Mouse (Mus musculus) MEL (cell line): ENCODE measurements around the gene Olfr1509. TPM values are rescaled to one million over a fixed set of nuclear protein-coding genes. Genes with fewer than 3 reads are reported as not detected.
"Not testable (repeated sequence)": the region's sequence is repeated elsewhere in the genome, so short reads cannot be mapped to it uniquely, and the experiment has no call there.

Experiments
- DNase-seq: peaks from one replicate; pipeline ENCODE4 v3.0.0; 2011; ENCODE audit warnings: low read depth, low spot score
- H3K27ac ChIP-seq: 2 replicates; pipeline ENCODE4 v1.5.1; 2012; ENCODE audit warnings: low read depth, mild to moderate bottlenecking, control low read depth, low read length, moderate library complexity; ENCODE audit not compliant: control insufficient read depth
- H3K27me3 ChIP-seq, 2 experiments: fragments of 150-350 bp in 1 of 2; sonication (generic) in 1 of 2; 2 replicates each; pipeline ENCODE4 v1.6.1; 2012; ENCODE audit warnings: low read length in 2 of 2, mild to moderate bottlenecking in 2 of 2, improper control_type of control experiment in 1 of 2, moderate library complexity in 1 of 2; ENCODE audit not compliant: insufficient read depth in 2 of 2, control insufficient read depth in 1 of 2
- H3K36me3 ChIP-seq, 2 experiments: 2 replicates each; pipeline ENCODE4 v1.6.1; 2012 to 2014; ENCODE audit warnings: low read length in 2 of 2, improper control_type of control experiment in 1 of 2, inconsistent platforms in 1 of 2, mild to moderate bottlenecking in 1 of 2; ENCODE audit not compliant: insufficient read depth in 2 of 2, control insufficient read depth in 1 of 2
- H3K4me1 ChIP-seq, 2 experiments: fragments of 150-350 bp in 1 of 2; sonication (generic) in 1 of 2; 2 replicates each; pipeline ENCODE4 v1.6.1; 2012; ENCODE audit warnings: low read length in 2 of 2, improper control_type of control experiment in 1 of 2, mild to moderate bottlenecking in 1 of 2; ENCODE audit not compliant: insufficient read depth in 2 of 2, control insufficient read depth in 1 of 2
- H3K4me3 ChIP-seq, 2 experiments: fragments of 150-350 bp in 1 of 2; sonication (generic) in 1 of 2; 2 replicates each; pipeline ENCODE4 v1.5.1; 2012; ENCODE audit warnings: low read depth in 2 of 2, low read length in 2 of 2, mild to moderate bottlenecking in 2 of 2, moderate library complexity in 2 of 2, control low read depth in 1 of 2, improper control_type of control experiment in 1 of 2; ENCODE audit not compliant: control insufficient read depth in 1 of 2, insufficient read depth in 1 of 2
- H3K79me2 ChIP-seq: 2 replicates; pipeline ENCODE4 v1.6.1; 2012; ENCODE audit warnings: mild to moderate bottlenecking, low read length, moderate library complexity; ENCODE audit not compliant: control insufficient read depth, poor library complexity, insufficient read depth
- H3K9ac ChIP-seq: 2 replicates; pipeline ENCODE4 v1.6.1; 2012; ENCODE audit warnings: low read depth, mild to moderate bottlenecking, control low read depth, low read length, moderate library complexity; ENCODE audit not compliant: control insufficient read depth, poor library complexity, severe bottlenecking
- H3K9me3 ChIP-seq: fragments of 150-350 bp; sonication (generic); replicated peaks from 2 replicates; pipeline ENCODE4 v1.6.1; 2012; ENCODE audit warnings: mild to moderate bottlenecking, low read length, improper control_type of control experiment, moderate library complexity; ENCODE audit not compliant: insufficient read depth
- BHLHE40 ChIP-seq: IDR thresholded peaks from 2 replicates; pipeline ENCODE4 v1.6.1; 2012; ENCODE audit warnings: low read depth, mild to moderate bottlenecking, inconsistent platforms, low read length, improper control_type of control experiment, borderline replicate concordance
- CHD2 ChIP-seq: IDR thresholded peaks from 2 replicates; pipeline ENCODE4 v1.6.1; 2011; ENCODE audit warnings: low read length, improper control_type of control experiment
- CTCF ChIP-seq, 3 experiments: IDR thresholded peaks in 2 of 3; conservative IDR thresholded peaks in 1 of 3; 2 replicates each; pipeline ENCODE4 v1.5.1; 2011 to 2012; ENCODE audit warnings: low read length in 3 of 3, low read depth in 2 of 3, mild to moderate bottlenecking in 2 of 3, improper control_type of control experiment in 1 of 3, inconsistent platforms in 1 of 3, mixed read lengths in 1 of 3, moderate library complexity in 1 of 3; ENCODE audit not compliant: control insufficient read depth in 1 of 3, insufficient read depth in 1 of 3, poor library complexity in 1 of 3, severe bottlenecking in 1 of 3
- E2F4 ChIP-seq: IDR thresholded peaks from 2 replicates; pipeline ENCODE4 v1.6.1; 2011; ENCODE audit warnings: low read depth, low read length, improper control_type of control experiment, borderline replicate concordance
- ETS1 ChIP-seq: IDR thresholded peaks from 2 replicates; pipeline ENCODE4 v1.6.1; 2012; ENCODE audit warnings: low read depth, mild to moderate bottlenecking, inconsistent platforms, low read length, improper control_type of control experiment, moderate library complexity
- GABPA ChIP-seq: IDR thresholded peaks from 2 replicates; pipeline ENCODE4 v1.6.1; 2012; ENCODE audit warnings: low read depth, mild to moderate bottlenecking, inconsistent platforms, low read length, improper control_type of control experiment, moderate library complexity
- JUND ChIP-seq: IDR thresholded peaks from 2 replicates; pipeline ENCODE4 v1.6.1; 2011; ENCODE audit warnings: low read depth, mild to moderate bottlenecking, improper control_type of control experiment, low read length
- KAT2A ChIP-seq: conservative IDR thresholded peaks from 2 replicates; pipeline ENCODE4 v1.6.1; 2012; ENCODE audit warnings: low read depth, low read length, improper control_type of control experiment, inconsistent platforms
- MEF2A ChIP-seq: IDR thresholded peaks from 2 replicates; pipeline ENCODE4 v1.6.1; 2014; ENCODE audit warnings: low read depth, mild to moderate bottlenecking, inconsistent platforms, low read length, improper control_type of control experiment; ENCODE audit not compliant: poor library complexity, insufficient replicate concordance, severe bottlenecking; ENCODE audit errors: extremely low read depth
- MXI1 ChIP-seq: IDR thresholded peaks from 2 replicates; pipeline ENCODE4 v1.6.1; 2011; ENCODE audit warnings: mild to moderate bottlenecking, low read depth, low read length, improper control_type of control experiment
- MYB ChIP-seq: IDR thresholded peaks from 2 replicates; pipeline ENCODE4 v1.6.1; 2011; ENCODE audit warnings: mild to moderate bottlenecking, low read depth, low read length, improper control_type of control experiment
- NELFE ChIP-seq: IDR thresholded peaks from 2 replicates; pipeline ENCODE4 v1.6.1; 2011; ENCODE audit warnings: low read depth, low read length, improper control_type of control experiment
- NRF1 ChIP-seq: IDR thresholded peaks from 2 replicates; pipeline ENCODE4 v1.6.1; 2014; ENCODE audit warnings: low read depth, mild to moderate bottlenecking, inconsistent platforms, low read length, improper control_type of control experiment, moderate library complexity; ENCODE audit not compliant: poor library complexity, insufficient read depth, severe bottlenecking
- POLR2A ChIP-seq, 2 experiments: IDR thresholded peaks; 2 replicates each; pipeline ENCODE4 v1.6.1; 2011 to 2012; ENCODE audit warnings: low read length in 2 of 2, mild to moderate bottlenecking in 2 of 2, control low read depth in 1 of 2, improper control_type of control experiment in 1 of 2, low read depth in 1 of 2, moderate library complexity in 1 of 2; ENCODE audit not compliant: control insufficient read depth in 1 of 2, insufficient read depth in 1 of 2, poor library complexity in 1 of 2
- POLR2AphosphoS2 ChIP-seq: IDR thresholded peaks from 2 replicates; pipeline ENCODE4 v1.6.1; 2011; ENCODE audit warnings: low read length, improper control_type of control experiment
- POLR2AphosphoS5 ChIP-seq: IDR thresholded peaks from 2 replicates; pipeline ENCODE4 v1.6.1; 2012; ENCODE audit warnings: low read depth, borderline replicate concordance, mild to moderate bottlenecking, inconsistent platforms, low read length, moderate library complexity, mixed read lengths
- RCOR1 ChIP-seq: IDR thresholded peaks from 2 replicates; pipeline ENCODE4 v1.6.1; 2012; ENCODE audit warnings: low read depth, mild to moderate bottlenecking, inconsistent platforms, low read length, improper control_type of control experiment
- SIN3A ChIP-seq: IDR thresholded peaks from 2 replicates; pipeline ENCODE4 v1.6.1; 2012; ENCODE audit warnings: low read length, improper control_type of control experiment, inconsistent platforms
- SMC3 ChIP-seq: IDR thresholded peaks from 2 replicates; pipeline ENCODE4 v1.6.1; 2011; ENCODE audit warnings: low read depth, low read length, improper control_type of control experiment
- TAL1 ChIP-seq: IDR thresholded peaks from 2 replicates; pipeline ENCODE4 v1.6.1; 2012; ENCODE audit warnings: mild to moderate bottlenecking, inconsistent platforms, low read length, moderate library complexity, mixed read lengths
- USF1 ChIP-seq: IDR thresholded peaks from 2 replicates; pipeline ENCODE4 v1.6.1; 2014; ENCODE audit warnings: low read depth, mild to moderate bottlenecking, inconsistent platforms, low read length, improper control_type of control experiment, moderate library complexity
- ZC3H11A ChIP-seq: IDR thresholded peaks from 2 replicates; pipeline ENCODE4 v1.6.1; 2012; ENCODE audit warnings: low read depth, mild to moderate bottlenecking, inconsistent platforms, low read length, improper control_type of control experiment
- ZKSCAN1 ChIP-seq: IDR thresholded peaks from 2 replicates; pipeline ENCODE4 v1.6.1; 2012; ENCODE audit warnings: low read depth, mild to moderate bottlenecking, inconsistent platforms, low read length, improper control_type of control experiment, moderate library complexity
- polyA plus RNA-seq, 2 experiments: library from polyadenylated mRNA; stranded (reverse) in 1 of 2; unstranded in 1 of 2; fragments of >175 nt in 1 of 2; fragments of >200 nt in 1 of 2; gene quantifications; 2 replicates each; pipeline versions ENCODE4 v1.2.1 to v1.2.4; 2012; ENCODE audit warnings: low replicate concordance in 2 of 2, low read depth in 1 of 2; ENCODE audit not compliant: insufficient read length in 2 of 2, insufficient read depth in 1 of 2, missing spikeins in 1 of 2
- total RNA-seq: library from RNA; depleted of rRNA; stranded (reverse); fragments of 300-350 nt; gene quantifications from 2 replicates; pipeline ENCODE4 v1.2.3, GENCODE M21; 2012; rRNA removed

The Olfr1509 gene
- total RNA-seq, result not detected in 2 replicates
- polyA plus RNA-seq, result not detected

DNA sequence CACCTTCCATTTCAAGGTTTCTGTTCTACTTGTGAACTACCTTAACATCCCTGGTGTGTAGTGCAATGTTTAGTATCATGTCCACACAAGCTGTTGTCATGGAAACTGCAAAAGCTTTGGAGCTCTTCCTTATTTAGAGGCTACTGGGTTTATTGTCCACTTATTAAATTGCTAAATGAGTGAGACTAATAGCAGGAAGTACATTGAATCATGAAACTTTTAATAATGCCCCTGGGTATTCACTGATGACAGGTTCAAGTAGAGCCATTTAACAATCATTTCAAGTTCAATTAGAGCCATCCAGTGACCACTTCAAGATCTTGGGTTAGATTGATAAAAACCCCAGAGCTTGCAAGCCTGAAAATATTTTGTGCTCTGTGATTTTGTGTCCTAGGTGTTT lies at the start of gene Olfr1509:
Gene Olfr1509, plus strand, starts transcription at position 301 of the 400 bp plus-strand sequence.
- no peaks in the 10 kb centered on the region for H3K79me2 ChIP-seq
- TF ChIP-seq TAL1 (no peak), E2F4 (no peak), SMC3 (no peak), NRF1 (no peak), CTCF (IDR thresholded peaks at IDR 0.05 in 2 of 3, conservative IDR thresholded peaks at IDR 0.05 in 1 of 3; ENCODE audit: control insufficient read depth in 1 of 3, insufficient read depth in 1 of 3, low read depth in 2 of 3, low read length in 3 of 3, poor library complexity in 1 of 3, severe bottlenecking in 1 of 3) (no peak), BHLHE40 (no peak), POLR2AphosphoS2 (no peak), NELFE (no peak), USF1 (no peak), MYB (no peak), MXI1 (no peak), MEF2A (no peak), RCOR1 (no peak), JUND (no peak), ETS1 (no peak)
- TF ChIP-seq, all 39 proteins: peak for 0
- H3K27me3 ChIP-seq, result no peaks in the 10 kb centered on the region; a peak in 2 of 4 replicates
- H3K9ac ChIP-seq, result no peak within 1 kb of the TSS
- no peak for DNase-seq
- no peaks in the 10 kb centered on the region for H3K4me1 ChIP-seq
- no peak within 1 kb of the TSS for H3K4me3 ChIP-seq
- H3K36me3 ChIP-seq, result no peaks in the 10 kb centered on the region; a peak in 1 of 4 replicates
- no peak within 1 kb of the TSS for H3K27ac ChIP-seq
- H3K9me3 ChIP-seq, result no peaks in the 10 kb centered on the region

DNA sequence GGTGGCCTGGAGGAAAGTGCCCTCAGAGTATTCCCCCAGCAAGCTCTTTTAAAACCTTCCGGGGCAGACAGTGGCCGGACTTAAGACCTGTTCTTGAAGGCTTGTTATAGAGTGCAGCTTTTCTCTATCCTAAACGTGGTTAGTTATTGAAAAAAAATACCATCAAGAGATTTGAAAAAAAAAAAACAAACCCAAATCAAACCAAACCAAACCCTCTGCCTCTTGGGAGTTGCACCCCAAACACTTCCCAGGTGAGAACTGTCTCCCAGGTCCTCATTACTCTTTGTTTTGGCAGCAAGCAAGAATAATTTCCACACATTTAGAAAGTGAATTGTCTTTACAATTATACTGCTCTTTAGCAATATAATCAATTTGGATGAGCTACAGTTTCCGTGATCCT lies 45.5 kb upstream of the Olfr1509 start, which contains the start of gene Olfr1511:
Gene Olfr1511, minus strand, starts transcription at position 101 of the 400 bp plus-strand sequence.
- DNase-seq, result no peak
- no peaks in the 10 kb centered on the region; a peak in 1 of 4 replicates for H3K27me3 ChIP-seq
- no peak within 1 kb of the TSS for H3K9ac ChIP-seq
- no peaks in the 10 kb centered on the region for H3K9me3 ChIP-seq
- TF ChIP-seq KAT2A (no peak), POLR2A (IDR thresholded peaks at IDR 0.05; ENCODE audit: control insufficient read depth in 1 of 2, insufficient read depth in 1 of 2, low read depth in 1 of 2, low read length in 2 of 2, poor library complexity in 1 of 2) (no peak), BHLHE40 (no peak), ZC3H11A (no peak), ZKSCAN1 (no peak), POLR2AphosphoS5 (no peak), TAL1 (no peak), ETS1 (no peak), CHD2 (no peak), GABPA (no peak), SIN3A (no peak)
- no peaks in the 10 kb centered on the region for H3K4me1 ChIP-seq
- no peak within 1 kb of the TSS for H3K4me3 ChIP-seq
- H3K36me3 ChIP-seq, result no peaks in the 10 kb centered on the region
- H3K79me2 ChIP-seq, result no peaks in the 10 kb centered on the region
- no peak within 1 kb of the TSS for H3K27ac ChIP-seq

DNA sequence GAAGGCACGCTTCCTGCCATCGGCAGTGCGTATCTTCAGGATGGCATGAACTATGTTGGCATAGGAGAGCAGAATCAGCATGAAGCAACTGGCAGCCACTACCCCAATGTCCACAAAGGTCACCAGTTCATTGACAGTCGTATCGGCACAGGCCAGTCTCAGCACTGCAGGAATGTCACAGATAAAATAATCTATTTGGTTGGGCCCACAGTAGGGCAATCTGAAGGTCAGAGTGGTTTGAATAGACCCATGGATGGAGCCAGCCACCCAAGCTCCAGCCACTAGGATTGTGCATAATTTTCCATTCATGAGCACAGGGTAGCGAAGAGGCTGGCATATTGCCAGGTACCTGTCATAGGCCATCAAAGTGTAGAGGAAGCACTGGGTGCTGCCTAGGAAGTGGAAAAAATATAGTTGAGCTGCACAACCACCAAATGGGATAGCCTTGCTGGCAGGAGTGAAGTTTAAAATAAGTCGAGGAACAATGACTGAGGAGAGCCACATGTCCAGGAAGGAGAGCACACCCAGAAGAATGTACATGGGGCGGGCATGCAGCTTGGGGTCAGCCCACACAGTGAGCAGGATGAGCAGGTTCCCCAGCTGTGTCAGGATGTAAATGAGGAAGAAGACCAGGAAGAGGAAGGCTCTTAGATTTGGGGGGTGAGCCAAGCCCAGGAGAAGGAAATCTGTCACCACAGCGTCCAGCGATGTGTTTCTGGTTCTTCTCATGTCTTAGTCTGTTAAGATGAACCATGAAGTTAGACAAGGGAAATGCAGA lies 32.5 kb upstream of the Olfr1509 start:
- H3K4me3 ChIP-seq, H3K27me3 ChIP-seq, H3K4me1 ChIP-seq, H3K9ac ChIP-seq, H3K79me2 ChIP-seq, H3K27ac ChIP-seq, H3K9me3 ChIP-seq, H3K36me3 ChIP-seq: not testable (repeated sequence)
- DNase-seq, result peak; percentile 8
